Mouse (Mus musculus): ENCODE measurements around the gene Mien1.

Gene Mien1

DNA sequence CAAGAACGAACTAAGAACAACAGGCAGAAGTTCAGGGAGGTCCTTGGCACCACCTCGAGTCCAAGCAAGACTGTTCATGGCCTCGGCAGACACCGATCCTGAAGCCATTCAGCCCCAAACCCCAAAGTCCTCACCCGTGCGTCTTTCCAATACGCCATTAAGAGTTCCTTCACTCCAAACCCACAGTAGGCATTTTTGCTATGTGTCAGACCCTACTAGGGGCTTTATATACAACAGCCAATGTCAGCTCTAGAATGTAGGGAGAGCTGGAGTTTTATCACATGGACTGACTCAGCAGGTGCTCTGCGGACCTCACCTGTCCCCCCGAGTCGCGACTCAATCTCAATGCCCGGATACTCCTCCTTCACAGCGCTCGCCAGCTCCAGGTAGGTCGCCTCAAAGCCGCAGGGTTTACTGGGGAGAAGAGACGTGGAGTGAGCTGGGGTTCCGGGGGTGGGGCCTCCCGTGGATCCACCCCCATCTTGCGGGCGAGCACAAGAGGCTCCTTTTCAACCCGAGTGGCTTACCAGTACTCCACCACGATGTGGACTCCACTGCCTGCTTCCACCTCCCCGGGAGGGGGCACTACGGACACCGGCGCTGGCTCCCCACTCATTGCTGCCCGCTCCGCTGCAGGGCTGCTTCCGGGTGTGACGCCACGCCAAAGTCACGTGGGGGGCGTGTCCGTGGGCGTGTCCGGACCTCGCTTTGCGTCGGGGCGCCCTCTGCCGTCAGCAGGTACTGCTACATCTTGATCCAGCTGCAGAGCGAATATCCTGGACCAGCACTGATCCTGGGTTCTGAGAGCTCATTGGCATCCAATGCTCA is at the start of gene Mien1:
Mien1 (minus strand) TSS at position 661 of the 828 bp plus-strand sequence.
- DNase-seq (ENCODE audit: low spot score in 2 of 2), result peak; percentile 92 to 96

DNA sequence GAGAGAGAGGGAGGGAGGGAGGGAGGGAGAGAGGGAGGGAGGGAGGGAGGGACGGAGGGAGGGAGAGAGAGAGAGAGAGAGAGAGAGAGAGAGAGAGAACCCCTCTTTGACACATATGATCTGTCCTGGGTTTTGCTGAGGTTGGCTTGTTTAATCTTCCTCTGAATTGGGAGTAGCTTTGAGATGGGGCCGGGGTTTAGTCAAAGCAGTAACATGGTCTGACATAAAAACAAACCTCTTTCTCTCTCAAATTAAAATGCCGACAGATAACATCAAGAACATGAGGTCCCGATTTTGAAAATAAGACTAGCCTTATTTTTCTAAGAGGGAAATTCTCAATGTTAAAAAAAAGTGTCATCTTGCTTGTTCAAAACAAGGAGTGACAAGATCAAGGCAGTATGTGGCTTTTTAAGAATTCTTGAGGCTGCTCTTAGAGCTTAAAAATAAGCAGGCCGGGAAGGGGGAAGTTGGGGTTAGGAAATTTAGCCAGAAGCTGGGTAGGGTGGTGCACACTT is 48.8 kb upstream of the Mien1 start:
- no peak for DNase-seq (ENCODE audit: low spot score in 2 of 2)

DNA sequence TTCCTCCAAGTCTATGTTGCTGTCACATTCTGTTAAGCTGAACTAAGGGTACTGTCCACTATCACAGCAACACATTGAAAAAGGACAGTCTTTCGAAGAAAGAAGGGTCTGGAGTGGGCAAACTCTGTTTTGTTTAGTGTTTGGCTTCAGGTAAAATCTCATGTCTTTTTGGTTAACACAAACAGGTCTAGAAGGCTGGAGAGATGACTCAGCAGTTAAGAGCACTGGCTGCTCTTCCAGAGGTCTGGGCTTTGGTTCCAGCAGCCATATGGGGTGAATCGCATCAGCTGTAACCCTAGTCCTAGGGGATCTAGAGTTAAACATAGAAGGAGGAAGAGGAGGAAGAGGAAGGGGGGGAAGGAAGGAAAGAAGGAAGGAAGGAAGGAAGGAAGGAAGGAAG is 47.0 kb upstream of the Mien1 start:
- DNase-seq (ENCODE audit: low spot score in 2 of 2), result no peak

DNA sequence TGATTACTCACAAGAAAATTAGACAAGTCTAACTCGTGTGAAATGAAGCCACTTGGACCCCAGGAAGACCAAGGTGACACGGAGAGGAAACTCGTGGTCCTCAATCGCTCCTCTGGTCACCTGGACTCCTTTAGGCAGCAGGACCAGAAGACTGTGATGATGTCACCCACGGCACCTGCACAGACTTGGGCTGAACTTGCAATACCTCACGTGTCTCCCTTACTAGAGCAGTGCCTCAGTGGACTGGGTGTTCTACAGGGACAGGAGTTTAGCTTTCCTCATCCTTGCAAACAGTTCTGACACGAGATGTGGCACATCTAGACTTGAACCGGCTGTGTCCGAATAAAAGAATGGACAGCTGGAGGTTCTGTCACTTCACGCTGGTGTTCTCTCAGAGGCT is 43.3 kb upstream of the Mien1 start:
- DNase-seq (ENCODE audit: low spot score in 2 of 2), result no peak

DNA sequence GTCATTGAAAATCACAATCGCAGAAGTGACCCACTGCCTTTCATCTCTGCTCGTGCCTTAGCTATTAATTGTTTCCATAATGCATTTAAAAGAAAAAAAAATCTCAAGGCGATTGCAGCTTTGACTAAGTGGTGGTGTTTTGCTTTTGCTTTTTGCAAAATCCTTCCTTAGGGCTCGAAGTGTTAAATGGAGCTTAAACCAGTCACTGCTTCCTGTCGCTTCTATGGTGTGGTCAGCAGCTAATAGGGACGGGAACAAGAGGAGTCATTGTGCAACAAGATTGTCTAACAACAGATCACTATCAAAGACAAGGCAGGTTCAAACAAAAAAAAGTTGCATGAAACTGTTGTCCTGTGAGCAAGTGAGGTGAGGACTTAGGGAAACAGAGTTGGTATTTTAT is 42.4 kb upstream of the Mien1 start:
- DNase-seq (ENCODE audit: low spot score in 2 of 2), result no peak

DNA sequence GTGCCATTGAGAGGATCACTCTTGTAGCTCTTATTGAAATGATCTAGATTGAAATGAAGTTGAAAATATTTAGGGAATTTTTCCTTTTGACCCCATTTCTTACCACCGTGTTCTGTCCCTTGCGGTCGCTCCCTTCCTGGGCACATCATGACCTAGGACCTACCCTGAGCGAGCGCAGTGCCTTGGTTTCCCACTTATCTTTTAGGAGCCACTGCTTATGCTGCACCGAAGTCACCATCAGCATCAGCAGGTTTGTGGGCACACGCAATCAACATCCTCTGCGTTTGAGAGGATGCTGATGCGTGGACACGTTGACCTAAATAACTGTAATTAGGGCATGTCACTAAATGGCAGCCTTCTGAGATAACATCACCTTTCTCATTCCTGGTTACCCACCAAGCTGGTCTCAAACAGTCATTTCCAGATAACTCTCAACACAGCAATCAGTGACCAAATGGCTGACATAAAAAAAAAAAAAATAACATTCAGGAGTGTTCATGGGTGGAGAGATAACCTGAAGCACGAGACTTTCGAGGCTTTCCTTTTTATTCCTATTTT is 41.2 kb upstream of the Mien1 start:
- no peak for DNase-seq (ENCODE audit: low spot score in 2 of 2)

DNA sequence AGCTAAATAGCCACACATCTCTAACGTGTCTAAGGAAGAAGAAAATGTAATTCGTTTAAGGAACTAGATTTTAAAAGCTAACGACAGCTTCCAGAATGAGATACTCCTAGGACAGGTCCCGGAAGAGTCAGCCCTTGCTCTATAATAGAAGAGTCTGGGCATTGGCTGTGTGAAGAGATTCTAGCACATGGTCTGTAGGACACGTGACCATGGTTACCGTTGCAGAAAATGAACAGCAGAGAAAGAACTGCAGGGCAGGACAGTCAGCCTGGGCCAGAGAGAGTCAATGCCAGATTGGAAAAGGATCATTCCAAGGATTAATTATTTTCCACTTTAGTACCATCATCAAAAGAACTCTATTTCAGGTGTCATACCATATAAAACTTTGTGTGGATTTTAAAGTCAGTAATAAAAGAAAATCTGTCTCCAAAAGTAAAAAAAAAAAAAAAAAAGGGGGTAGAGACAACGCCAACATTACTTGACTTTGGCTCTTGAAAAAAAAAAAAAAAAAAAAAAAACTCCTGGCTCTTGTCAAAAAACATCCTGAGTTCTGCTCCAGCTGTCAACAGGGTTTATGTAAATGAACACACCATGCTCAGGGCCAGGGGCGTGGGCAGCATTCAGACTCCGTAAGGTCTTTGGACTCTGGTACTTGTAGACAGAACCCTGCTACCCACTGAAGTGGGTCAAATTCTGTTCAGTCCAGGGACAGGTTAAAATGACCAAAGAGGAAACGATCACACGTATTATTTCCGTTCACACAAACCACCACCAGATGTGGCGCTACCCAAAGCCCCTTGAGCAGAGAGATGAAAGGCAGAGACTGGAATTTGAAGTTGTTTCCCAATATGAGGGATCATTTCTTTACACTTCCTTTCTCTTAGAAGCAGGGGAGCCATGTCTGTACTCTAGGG is 40.5 kb upstream of the Mien1 start:
- no peak for DNase-seq (ENCODE audit: low spot score in 2 of 2)

DNA sequence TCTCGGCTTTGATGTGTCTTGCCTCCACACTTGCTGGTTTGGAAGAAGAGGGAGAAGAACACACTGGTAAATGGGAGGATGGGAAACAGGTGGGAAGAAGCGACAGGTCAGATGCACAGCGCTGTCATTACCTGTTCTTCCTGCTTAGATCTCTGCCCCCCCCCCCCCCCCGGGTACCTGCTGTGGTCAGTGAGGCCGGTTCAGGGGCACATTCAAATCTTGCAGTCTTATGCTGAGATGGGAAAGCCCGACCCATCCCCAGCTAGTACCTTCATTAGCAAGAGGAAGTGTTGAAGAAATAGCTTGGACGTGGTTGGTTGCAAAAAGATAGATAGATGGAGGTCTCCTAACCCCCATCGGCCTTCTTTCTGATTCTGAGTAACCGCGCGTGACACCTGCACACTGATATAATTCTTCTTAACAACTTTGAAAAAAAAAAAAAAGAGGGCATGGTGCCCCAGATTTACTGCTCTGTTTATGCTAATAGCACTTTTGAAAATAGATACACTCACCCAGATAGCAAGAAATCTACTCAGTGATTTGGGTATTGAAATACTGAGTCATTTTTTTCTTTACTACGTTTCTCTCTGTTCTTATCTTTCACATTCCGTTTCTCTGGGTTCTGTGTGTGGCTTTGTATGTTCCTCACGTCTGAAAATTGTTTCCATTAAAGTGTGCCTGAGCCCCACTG is 38.4 kb upstream of the Mien1 start:
- no peak for DNase-seq (ENCODE audit: low spot score in 2 of 2)

DNA sequence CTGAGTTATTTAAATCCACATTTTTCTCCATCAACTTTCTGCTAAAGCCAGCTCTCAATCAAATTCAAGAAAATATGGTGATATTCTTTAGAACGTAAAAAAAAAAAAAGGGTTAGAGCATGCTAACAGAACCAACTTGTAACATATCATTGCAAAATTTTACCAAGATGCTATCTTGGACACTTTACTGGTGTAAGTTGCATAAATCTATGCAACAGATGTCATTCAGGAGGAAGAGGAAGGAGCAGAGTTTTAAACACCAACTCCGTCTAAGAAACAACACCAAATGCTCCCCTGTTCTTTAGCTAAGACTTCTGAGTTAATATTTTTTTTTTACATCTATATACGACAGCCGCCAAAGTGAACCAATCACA is 37.6 kb upstream of the Mien1 start:
- DNase-seq (ENCODE audit: low spot score in 2 of 2), result no peak

DNA sequence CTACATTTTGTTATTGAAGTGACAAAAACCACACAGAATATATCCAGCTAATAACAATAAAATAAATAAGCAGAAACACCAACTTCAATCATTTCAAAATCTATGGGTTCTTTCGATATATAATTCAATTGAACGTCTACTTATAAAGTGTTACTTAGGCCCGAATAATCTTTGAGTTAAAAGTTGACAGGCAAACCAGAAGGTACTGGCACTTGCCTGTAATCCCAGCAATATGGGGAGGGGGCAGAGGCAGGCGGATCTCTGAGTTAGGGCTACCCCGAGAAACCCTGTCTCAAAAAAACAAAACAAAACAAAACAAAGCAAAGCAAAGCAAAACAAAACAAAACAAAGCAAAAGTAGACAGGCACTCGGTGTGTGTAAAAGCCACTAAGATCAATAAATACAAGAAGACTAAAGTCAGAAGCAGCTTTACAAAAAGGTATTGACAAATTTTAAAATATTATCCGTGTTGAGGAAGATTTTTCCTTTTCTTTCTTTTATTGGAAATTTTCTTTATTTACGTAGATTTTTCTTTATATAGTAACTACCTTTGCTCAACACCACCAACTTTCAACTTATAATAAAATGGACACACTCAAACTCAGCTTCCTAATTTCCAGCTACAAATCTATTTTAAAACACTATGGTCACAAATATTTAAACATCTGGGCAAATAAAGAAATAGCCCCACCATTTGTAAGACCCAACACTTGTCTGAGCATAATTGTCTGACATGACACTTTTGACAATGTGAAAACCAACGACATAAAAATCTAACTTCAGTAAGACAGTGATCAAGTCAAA is 37.0 kb upstream of the Mien1 start:
- no peak for DNase-seq (ENCODE audit: low spot score in 2 of 2)

DNA sequence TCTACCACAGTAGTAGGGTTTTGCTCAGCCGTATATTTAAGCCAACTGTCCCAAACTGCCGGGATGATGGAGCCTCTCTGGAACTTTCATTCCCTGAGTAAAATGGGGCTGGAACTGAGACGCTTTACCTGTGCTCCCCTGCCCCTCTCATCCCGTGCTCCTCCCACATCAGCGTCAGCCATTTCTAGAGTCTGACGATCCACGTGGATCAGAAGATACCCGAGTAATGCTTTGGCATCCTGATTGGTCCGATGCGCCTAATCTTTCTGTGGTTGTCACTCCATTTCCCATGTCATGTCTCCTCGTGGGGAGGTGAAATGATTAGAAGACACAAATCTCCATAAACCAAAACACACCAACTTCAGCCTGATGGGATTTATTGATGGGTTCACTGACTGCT is 36.2 kb upstream of the Mien1 start:
- no peak for DNase-seq (ENCODE audit: low spot score in 2 of 2)

DNA sequence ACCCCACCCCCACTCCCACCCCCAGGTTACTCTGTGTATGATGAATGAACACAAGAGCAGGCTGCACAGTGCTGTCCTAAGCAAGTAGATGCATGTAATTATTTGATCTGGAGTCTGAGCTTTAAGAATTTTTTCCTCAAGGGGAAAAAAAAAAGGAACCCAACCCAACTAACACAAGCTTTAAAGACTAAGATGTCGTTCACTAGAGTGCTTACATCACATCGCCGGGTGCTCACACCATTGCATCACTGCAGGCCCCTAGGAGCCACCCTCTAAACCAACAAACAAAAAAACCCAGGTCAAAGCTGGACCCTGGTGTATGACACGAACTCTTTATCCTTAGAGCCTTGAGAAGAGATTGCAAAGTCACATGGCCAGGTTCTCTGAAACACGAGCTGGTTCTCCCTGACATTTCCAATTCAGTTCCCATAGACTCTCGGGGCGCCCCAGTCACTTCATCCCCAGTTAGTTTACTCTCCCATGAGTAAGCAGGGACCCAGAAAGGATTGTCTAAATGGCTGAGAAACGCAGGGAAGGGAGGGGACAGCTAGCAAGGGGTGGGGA is 35.2 kb upstream of the Mien1 start:
- no peak for DNase-seq (ENCODE audit: low spot score in 2 of 2)

DNA sequence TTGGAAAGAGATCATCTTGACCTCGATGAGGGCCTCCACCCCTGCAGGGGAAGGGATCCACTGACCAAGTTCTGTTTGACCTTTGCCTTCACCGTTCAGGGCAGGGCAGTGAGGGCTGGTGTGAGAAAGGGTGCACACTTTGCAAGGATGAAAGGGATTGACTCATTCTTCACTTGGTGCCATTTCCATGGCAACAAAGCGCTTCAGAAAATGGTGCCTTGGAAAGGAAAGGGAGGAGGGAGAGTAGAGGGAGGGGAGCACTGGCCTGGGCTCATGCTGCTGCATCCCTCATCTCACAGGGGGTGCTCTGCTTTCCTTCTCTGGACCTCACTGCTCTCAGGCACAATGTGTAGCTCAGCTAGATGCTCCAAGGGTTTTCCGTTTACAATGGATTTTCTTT is 33.9 kb upstream of the Mien1 start:
- no peak for DNase-seq (ENCODE audit: low spot score in 2 of 2)

DNA sequence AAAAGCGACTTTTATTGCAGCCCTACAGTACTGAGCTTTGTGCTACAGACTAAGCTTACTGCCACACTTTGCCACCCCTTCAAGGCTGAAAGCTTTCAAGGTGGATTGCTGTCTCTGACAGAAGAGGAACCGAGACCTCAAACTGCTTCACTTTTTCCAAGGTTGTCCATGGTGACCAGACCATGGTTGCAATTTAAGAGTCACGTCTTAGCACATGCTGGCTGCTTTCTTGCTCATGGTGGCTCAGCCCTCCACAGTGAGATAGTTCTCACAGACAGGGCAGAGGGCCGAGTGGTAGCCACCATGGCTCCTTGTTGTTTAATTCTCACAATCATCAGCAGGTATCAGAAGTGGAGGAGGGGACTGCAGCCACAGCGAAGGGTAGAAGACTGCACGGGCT is 32.0 kb upstream of the Mien1 start:
- no peak for DNase-seq (ENCODE audit: low spot score in 2 of 2)

DNA sequence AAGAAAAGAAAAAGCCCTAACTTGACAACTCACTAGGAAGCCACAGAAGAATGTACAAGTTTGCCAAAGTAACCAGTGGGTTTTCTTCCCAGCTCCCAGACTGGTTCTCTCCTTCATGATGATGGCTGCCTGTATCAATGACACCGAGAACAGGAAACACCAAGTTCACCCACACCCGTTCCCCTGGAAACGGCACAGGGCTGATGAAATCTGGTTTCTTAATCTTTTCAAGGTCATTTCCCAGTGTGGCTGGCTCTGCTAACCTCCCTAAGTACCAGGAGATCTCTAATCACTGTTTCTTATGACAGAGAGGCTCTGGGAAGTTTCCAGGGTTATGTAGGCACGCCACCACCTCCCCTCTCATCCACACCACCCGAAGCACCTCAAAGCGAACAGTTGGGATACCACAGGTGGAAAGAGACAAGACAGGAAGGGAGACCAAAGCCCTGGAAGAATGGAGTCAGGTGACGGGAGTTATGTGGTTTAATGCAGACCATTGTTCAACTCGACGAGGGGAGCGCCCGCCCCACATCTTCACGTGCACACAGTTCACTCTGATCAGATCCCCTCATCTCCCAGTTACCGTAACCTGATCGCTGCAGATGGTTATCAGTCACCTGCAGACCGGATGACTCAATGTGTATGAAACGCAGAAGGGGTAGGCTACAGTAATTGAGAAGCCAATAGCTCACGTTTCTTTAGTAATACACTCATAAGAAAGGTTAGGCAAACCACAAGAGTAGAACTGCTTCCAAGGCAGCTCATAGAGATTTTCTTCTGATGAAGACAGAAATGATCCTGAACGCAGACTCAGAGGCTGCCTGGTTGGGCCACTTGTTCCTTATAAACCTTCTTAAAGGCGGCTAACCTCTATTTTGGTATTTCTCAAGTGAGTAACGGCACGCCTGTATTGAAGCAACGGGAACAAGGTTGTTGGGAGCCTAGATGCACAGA is 31.2 kb upstream of the Mien1 start:
- no peak for DNase-seq (ENCODE audit: low spot score in 2 of 2)

DNA sequence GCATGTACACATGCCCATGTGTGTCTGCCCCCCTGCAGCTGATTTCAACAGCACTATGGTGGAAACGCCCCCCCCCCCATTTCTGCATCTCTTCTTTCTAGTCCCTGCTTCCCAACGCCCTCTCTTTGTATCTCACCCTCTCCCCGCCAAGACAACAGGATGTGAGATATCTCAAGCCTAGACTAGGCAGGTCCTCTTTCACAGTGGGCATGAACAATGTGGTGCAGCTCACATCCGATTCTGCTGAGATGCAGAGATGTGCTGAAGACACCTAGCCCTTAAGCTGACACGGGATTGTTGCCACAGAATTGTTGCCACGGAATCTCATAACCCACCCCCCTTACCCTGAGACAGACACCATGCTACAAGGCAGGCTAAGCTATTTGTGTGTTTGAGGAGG is 25.7 kb upstream of the Mien1 start:
- no peak for DNase-seq (ENCODE audit: low spot score in 2 of 2)

DNA sequence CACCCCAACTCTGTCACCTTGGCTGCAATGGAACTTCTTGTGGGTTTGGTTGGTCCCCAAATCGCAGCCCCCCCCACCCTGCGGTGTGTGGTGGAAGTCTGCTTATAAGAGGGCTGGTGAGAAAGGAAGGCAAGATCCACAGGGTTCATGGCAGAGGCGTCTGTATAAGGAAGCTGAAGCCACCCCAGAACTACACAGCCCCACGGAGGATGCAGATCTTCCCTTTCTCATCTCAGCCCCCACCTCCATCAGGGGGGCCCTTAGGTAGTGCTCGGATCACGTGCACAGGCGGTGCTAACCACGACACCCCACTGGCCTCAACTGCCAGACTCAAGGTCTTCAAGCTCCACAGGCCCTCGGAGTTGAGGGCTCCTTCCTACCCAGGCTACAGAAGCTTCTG is 25.1 kb upstream of the Mien1 start:
- no peak for DNase-seq (ENCODE audit: low spot score in 2 of 2)

DNA sequence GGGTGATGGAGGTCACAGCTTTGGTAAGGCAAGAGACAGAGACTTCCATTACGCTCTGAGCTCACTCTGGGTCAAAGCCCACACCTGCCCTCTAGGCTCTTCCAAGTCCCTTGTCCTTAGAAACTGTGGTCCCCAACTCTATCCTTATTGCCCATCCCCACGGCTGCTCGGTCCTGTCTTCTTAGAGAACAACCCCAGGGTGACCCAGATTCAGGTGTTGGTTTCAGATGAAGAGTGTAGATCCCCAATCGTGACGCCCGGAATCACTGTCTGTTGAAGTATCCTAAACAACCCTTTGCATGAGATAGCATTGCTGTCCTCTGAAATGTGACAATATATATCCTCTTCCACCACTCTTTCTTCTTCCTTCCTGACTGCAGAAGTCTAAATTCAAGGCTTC is 23.5 kb upstream of the Mien1 start:
- DNase-seq (ENCODE audit: low spot score in 2 of 2), result no peak

DNA sequence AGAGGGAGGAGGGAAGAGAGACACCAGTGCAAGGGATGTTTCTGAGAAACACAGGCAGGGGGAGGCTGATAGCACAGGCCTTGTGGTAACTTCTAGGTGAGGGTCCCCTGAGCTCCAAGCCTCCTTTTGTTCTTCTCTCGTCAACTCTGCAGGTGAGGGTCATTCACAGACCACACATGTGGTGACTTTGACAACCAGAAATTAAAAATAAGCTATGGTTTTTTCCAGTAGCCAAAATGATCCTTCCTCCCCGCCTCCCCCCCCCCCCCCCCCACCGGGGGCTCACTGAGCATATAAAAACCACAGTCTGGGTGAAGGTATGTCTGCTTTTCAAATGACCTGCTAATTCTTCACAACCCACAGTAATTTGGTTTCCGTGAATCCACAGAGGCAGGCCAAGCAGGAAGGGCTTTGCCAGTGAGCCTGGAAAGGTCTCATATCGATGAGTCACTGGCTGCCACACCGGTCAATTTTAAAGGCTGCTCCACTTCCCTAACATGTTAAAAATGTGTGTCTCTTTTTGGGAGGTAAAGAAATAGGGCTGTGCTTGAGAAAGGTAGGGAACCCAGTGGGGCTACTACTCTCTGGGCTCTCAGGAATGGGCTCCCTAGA is 22.4 kb upstream of the Mien1 start:
- no peak for DNase-seq (ENCODE audit: low spot score in 2 of 2)
